Comparison of ENCODE assay signal across 27 mouse cellular contexts in the genomic region with DNA sequence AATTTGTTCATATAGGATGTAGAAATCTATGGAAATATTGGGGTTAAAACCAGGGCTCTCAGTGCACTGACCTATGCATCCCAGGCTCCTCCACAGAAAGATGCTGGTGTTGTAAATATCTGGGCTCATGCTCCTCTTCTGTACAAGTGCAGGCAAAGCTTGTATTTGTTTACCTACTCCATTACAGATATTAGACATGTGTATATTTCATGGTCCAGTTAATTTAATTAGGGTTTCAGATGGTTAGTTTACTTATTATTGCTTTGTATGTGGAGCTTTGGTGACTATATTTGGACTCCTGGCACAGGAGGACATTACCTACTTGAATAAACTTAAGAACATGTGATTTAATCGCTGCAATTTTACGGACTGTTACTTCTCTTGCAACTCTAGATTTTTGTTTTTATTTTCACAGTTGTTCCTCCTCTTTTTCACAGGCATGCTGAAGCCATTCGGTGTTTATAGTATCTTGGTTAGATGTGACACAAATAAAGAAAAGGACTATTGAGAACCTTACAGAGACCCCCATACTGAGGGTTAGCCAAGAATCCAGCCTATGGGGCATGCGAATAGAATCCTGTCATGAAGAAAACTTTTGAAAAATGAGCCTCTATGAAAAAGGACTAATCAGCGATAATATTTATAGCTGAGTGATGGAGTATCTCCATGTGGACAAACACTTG.
A peak's percentile ranks its signal among the peaks of the same experiment; 100 is the strongest.
DNase-seq lines count a peak whose midpoint lies in the region; ATAC-seq and TF ChIP-seq lines count a peak whose summit lies in the region.
"Had no signal": no experiment of that assay in that cellular context is flagged by ENCODE, and none has a peak within 500 bp of the region (broad histone marks: within the 10 kb centered on the region; RNA-seq: fewer than 3 reads in every experiment).

No protein-coding gene starts in this region.

- no peak for DNase-seq in hindbrain, embryonic 10.5 days (ENCODE audit: low spot score)
- DNase-seq in kidney, postnatal 10 days: no peak
- peak; percentile 12 for DNase-seq in midbrain, postnatal 0 days (ENCODE audit: low spot score)
- DNase-seq in midbrain, embryonic 11.5 days (ENCODE audit: low spot score, missing footprints): no peak
- DNase-seq: adrenal gland, postnatal 10 days; adrenal gland, postnatal 36 days; B cell, adult 2 months; cerebellum, adult 18-20 months; cerebellum, adult 9-10 months; cerebellum, postnatal 14 days; gastrocnemius, postnatal 10 days; gastrocnemius, postnatal 36 days; heart, adult 2 months; heart, postnatal 14 days; heart, postnatal 4 days had no signal

- no peak overlapping the region for H3K4me2 ChIP-seq in hindbrain, embryonic 16.5 days (ENCODE audit: low read length)
- H3K4me2 ChIP-seq in kidney, embryonic 15.5 days: no peak overlapping the region
- no peak overlapping the region for H3K4me2 ChIP-seq in midbrain, postnatal 0 days (ENCODE audit: low read depth, low read length, poor library complexity, severe bottlenecking)
- no peak overlapping the region for H3K4me2 ChIP-seq in midbrain, embryonic 11.5 days
- H3K4me2 ChIP-seq: forebrain, embryonic 13.5 days; heart, embryonic 13.5 days; hindbrain, embryonic 15.5 days had no signal

- no peak overlapping the region for H3K9ac ChIP-seq in hindbrain, embryonic 16.5 days (ENCODE audit: low read depth, low read length)
- H3K9ac ChIP-seq in kidney, embryonic 15.5 days: no peak overlapping the region
- no peak overlapping the region for H3K9ac ChIP-seq in midbrain, postnatal 0 days (replicated peaks; ENCODE audit: low read length, poor library complexity, severe bottlenecking)
- no peak overlapping the region for H3K9ac ChIP-seq in midbrain, embryonic 11.5 days (ENCODE audit: low read length)
- H3K9ac ChIP-seq: forebrain, embryonic 13.5 days; heart, embryonic 13.5 days; hindbrain, embryonic 15.5 days had no signal

- H3K4me3 ChIP-seq in hindbrain, embryonic 16.5 days (ENCODE audit: low read length): no peak overlapping the region
- no peak overlapping the region for H3K4me3 ChIP-seq in hindbrain, embryonic 10.5 days
- H3K4me3 ChIP-seq in kidney, embryonic 15.5 days (replicated peaks): no peak overlapping the region
- no peak overlapping the region for H3K4me3 ChIP-seq in midbrain, postnatal 0 days (ENCODE audit: low read depth, low read length)
- H3K4me3 ChIP-seq in midbrain, embryonic 11.5 days (ENCODE audit: low read depth, low read length): no peak overlapping the region
- H3K4me3 ChIP-seq: forebrain, embryonic 10.5 days; forebrain, embryonic 13.5 days; heart, adult 2 months; heart, embryonic 10.5 days; heart, embryonic 13.5 days; hindbrain, embryonic 15.5 days had no signal

- H3K4me1 ChIP-seq in hindbrain, embryonic 16.5 days (ENCODE audit: control insufficient read depth, insufficient read depth, low read depth, low read length): no peaks in the 10 kb centered on the region
- no peaks in the 10 kb centered on the region for H3K4me1 ChIP-seq in hindbrain, embryonic 10.5 days (replicated peaks)
- no peaks in the 10 kb centered on the region for H3K4me1 ChIP-seq in kidney, embryonic 15.5 days
- no peaks in the 10 kb centered on the region for H3K4me1 ChIP-seq in midbrain, postnatal 0 days (ENCODE audit: insufficient read depth, low read length)
- H3K4me1 ChIP-seq in midbrain, embryonic 11.5 days (ENCODE audit: control insufficient read depth, insufficient read depth, low read length): no peaks in the 10 kb centered on the region
- H3K4me1 ChIP-seq: forebrain, embryonic 10.5 days; forebrain, embryonic 13.5 days; heart, embryonic 10.5 days; heart, embryonic 13.5 days; hindbrain, embryonic 15.5 days had no signal

- H3K27me3 ChIP-seq in hindbrain, embryonic 16.5 days (replicated peaks; ENCODE audit: control insufficient read depth, insufficient read depth, low read length): no peaks in the 10 kb centered on the region
- no peaks in the 10 kb centered on the region for H3K27me3 ChIP-seq in hindbrain, embryonic 10.5 days (ENCODE audit: insufficient read depth, poor library complexity, severe bottlenecking)
- H3K27me3 ChIP-seq in kidney, embryonic 15.5 days: no peaks in the 10 kb centered on the region
- H3K27me3 ChIP-seq in midbrain, postnatal 0 days (ENCODE audit: insufficient read depth, low read length): no peaks in the 10 kb centered on the region
- no peaks in the 10 kb centered on the region for H3K27me3 ChIP-seq in midbrain, embryonic 11.5 days (ENCODE audit: control insufficient read depth, insufficient read depth, low read length)
- H3K27me3 ChIP-seq: CH12.LX; forebrain, embryonic 13.5 days; heart, embryonic 13.5 days; hindbrain, embryonic 15.5 days; Patski had no signal

- H3K27ac ChIP-seq in hindbrain, embryonic 16.5 days (ENCODE audit: low read depth, low read length): no peak overlapping the region
- H3K27ac ChIP-seq in hindbrain, embryonic 10.5 days: no peak overlapping the region
- H3K27ac ChIP-seq in kidney, embryonic 15.5 days: no peak overlapping the region
- no peak overlapping the region for H3K27ac ChIP-seq in midbrain, postnatal 0 days (ENCODE audit: low read depth, low read length)
- H3K27ac ChIP-seq in midbrain, embryonic 11.5 days (ENCODE audit: low read depth, low read length): no peak overlapping the region
- H3K27ac ChIP-seq: forebrain, embryonic 10.5 days; forebrain, embryonic 13.5 days; heart, adult 2 months; heart, embryonic 10.5 days; heart, embryonic 13.5 days; hindbrain, embryonic 15.5 days had no signal

- peak; percentile 45; the same call in 1 of the 2 replicates for ATAC-seq in hindbrain, embryonic 16.5 days
- ATAC-seq in kidney, embryonic 15.5 days (replicated peaks; ENCODE audit: low FRiP score): peak; percentile 82
- no peak for ATAC-seq in midbrain, postnatal 0 days (ENCODE audit: low FRiP score)
- ATAC-seq in midbrain, embryonic 11.5 days (ENCODE audit: low FRiP score): no peak
- ATAC-seq: forebrain, embryonic 13.5 days; forebrain, embryonic 16.5 days; inflammation-experienced regulatory T-cells, adult 6 months; Patski had no signal

- TF ChIP-seq CTCF in midbrain, postnatal 0 days (IDR thresholded peaks at IDR 0.05): no peak

- no peaks in the 10 kb centered on the region for H3K36me3 ChIP-seq in hindbrain, embryonic 16.5 days (ENCODE audit: control insufficient read depth, insufficient read depth, low read length)
- no peaks in the 10 kb centered on the region for H3K36me3 ChIP-seq in hindbrain, embryonic 10.5 days
- H3K36me3 ChIP-seq in kidney, embryonic 15.5 days: no peaks in the 10 kb centered on the region
- no peaks in the 10 kb centered on the region for H3K36me3 ChIP-seq in midbrain, postnatal 0 days (ENCODE audit: insufficient read depth, low read length)
- H3K36me3 ChIP-seq in midbrain, embryonic 11.5 days (ENCODE audit: control insufficient read depth, insufficient read depth, low read length): no peaks in the 10 kb centered on the region
- H3K36me3 ChIP-seq: forebrain, embryonic 10.5 days; G1E; heart, embryonic 10.5 days; heart, embryonic 13.5 days; hindbrain, embryonic 15.5 days had no signal

- no peaks in the 10 kb centered on the region for H3K9me3 ChIP-seq in hindbrain, embryonic 16.5 days (ENCODE audit: control insufficient read depth, low read length)
- H3K9me3 ChIP-seq in hindbrain, embryonic 10.5 days: no peaks in the 10 kb centered on the region
- H3K9me3 ChIP-seq in kidney, embryonic 15.5 days (replicated peaks): no peaks in the 10 kb centered on the region
- H3K9me3 ChIP-seq in midbrain, postnatal 0 days (ENCODE audit: low read length): no peaks in the 10 kb centered on the region
- H3K9me3 ChIP-seq in midbrain, embryonic 11.5 days (ENCODE audit: control insufficient read depth, low read length): no peaks in the 10 kb centered on the region
- H3K9me3 ChIP-seq: forebrain, embryonic 10.5 days; forebrain, embryonic 13.5 days; heart, embryonic 10.5 days; heart, embryonic 13.5 days; hindbrain, embryonic 15.5 days had no signal

- WGBS in hindbrain, embryonic 16.5 days: 85% methylated on average over 5 of the region's 5 CpGs
- 90% methylated on average over 5 of the region's 5 CpGs for WGBS in hindbrain, embryonic 10.5 days
- 69% methylated on average over 5 of the region's 5 CpGs for WGBS in kidney, embryonic 15.5 days
- WGBS in midbrain, postnatal 0 days: 92% methylated on average over 5 of the region's 5 CpGs
- WGBS in midbrain, embryonic 11.5 days: 93% methylated on average over 5 of the region's 5 CpGs

Comparison
In these comparisons a context has a peak if more than half of its experiments do, and no peak if none do; other contexts are left out.
1. ATAC-seq: peak in hindbrain, embryonic 16.5 days (single experiment) and kidney, embryonic 15.5 days (single experiment); none in midbrain, postnatal 0 days (single experiment) and midbrain, embryonic 11.5 days (single experiment).